Mouse (Mus musculus) ES-E14 (cell line): ENCODE measurements at regions not wholly inside any gene's neighbourhood (a gene's known extent, or its start where the extent isn't known, plus 50 kb on each side); places are given as distances from the start of the nearest gene placed in this dataset.

Experiments
- HCFC1 ChIP-seq: IDR thresholded peaks from 2 replicates; pipeline ENCODE4 v1.6.1; 2012; ENCODE audit warnings: low read length, inconsistent platforms, borderline replicate concordance; ENCODE audit not compliant: insufficient read depth
- ZC3H11A ChIP-seq: IDR thresholded peaks from 2 replicates; pipeline ENCODE4 v1.6.1; 2012; ENCODE audit warnings: low read depth, mild to moderate bottlenecking, inconsistent platforms, low read length, borderline replicate concordance

GRCm38 (mm10) chr10:84296168-84296567, 144.2 kb downstream of the Nuak1 start:
- no peak for TF ChIP-seq ZC3H11A
- TF ChIP-seq HCFC1, result no peak
